Mouse (Mus musculus) spleen, adult 2 months (tissue): ENCODE results near the gene Nos3. TPM values are rescaled to one million over a fixed set of nuclear protein-coding genes. Genes with fewer than 3 reads are reported as not detected.

Experiments
- DNase-seq, 2 experiments: peaks; one replicate each; pipeline versions ENCODE4 v3.0.0 to v3.0.0-alpha.2; 2012 to 2021; ENCODE audit warnings: low spot score in 2 of 2, low read depth in 1 of 2
- H3K27ac ChIP-seq: fragments of 200-500 bp; 2 replicates; pipeline ENCODE4 v1.5.1; 2012; ENCODE audit warnings: low read length, inconsistent platforms; ENCODE audit not compliant: insufficient read depth
- H3K27me3 ChIP-seq: fragments of 200-500 bp; 2 replicates; pipeline ENCODE4 v1.6.1; 2012; ENCODE audit warnings: mild to moderate bottlenecking, moderate library complexity, low read length, inconsistent platforms; ENCODE audit not compliant: control insufficient read depth, insufficient read depth
- H3K36me3 ChIP-seq: fragments of 200-500 bp; 2 replicates; pipeline ENCODE4 v1.6.1; 2012; ENCODE audit warnings: mild to moderate bottlenecking, low read length, inconsistent platforms; ENCODE audit not compliant: control insufficient read depth, insufficient read depth
- H3K4me1 ChIP-seq: fragments of 200-500 bp; 2 replicates; pipeline ENCODE4 v1.6.1; 2011; ENCODE audit warnings: inconsistent platforms; ENCODE audit not compliant: control insufficient read depth, insufficient read depth, insufficient read length
- H3K4me3 ChIP-seq: fragments of 200-500 bp; 2 replicates; pipeline ENCODE4 v1.5.1; 2011; ENCODE audit warnings: mild to moderate bottlenecking, inconsistent platforms; ENCODE audit not compliant: insufficient read depth, insufficient read length; ENCODE audit errors: extremely low read depth
- CTCF ChIP-seq: fragments of 200-500 bp; IDR thresholded peaks from 2 replicates; pipeline ENCODE4 v1.5.1; 2011; ENCODE audit warnings: mild to moderate bottlenecking, inconsistent platforms; ENCODE audit not compliant: insufficient read depth, insufficient read length, insufficient replicate concordance; ENCODE audit errors: extremely low read depth
- POLR2A ChIP-seq: fragments of 200-500 bp; IDR thresholded peaks from 2 replicates; pipeline ENCODE4 v1.6.1; 2011; ENCODE audit warnings: low read depth, low read length, inconsistent platforms
- WGBS: fragments of 180-500 bp; shearing (Covaris S2); methylation state at CpG from one replicate; pipeline ENCODE4 v1.1.7; 2018; 5-methylcytosine and 5-hydroxymethylcytosine counted together
- polyA plus RNA-seq: library from polyadenylated mRNA; depleted of rRNA; stranded (reverse); fragments of >200 nt; gene quantifications from 2 replicates; pipeline ENCODE4 v1.2.3, GENCODE M21; 2012

The Nos3 gene
- polyA plus RNA-seq, 1 experiment: 8.4 TPM

- WGBS: 92% methylated on average over 5 of the region's 5 CpGs
- TF ChIP-seq POLR2A: no peak
- TF ChIP-seq CTCF: no peak
These were observed 9.2 kb downstream of the Nos3 start for GRCm38 (mm10) chr5:24373807-24374206.

GRCm38 (mm10) chr5:24374216-24374615, 9.6 kb downstream of the Nos3 start:
- no peaks in the 10 kb centered on the region for H3K4me1 ChIP-seq
- TF ChIP-seq POLR2A (no peak), CTCF (no peak)
- WGBS: 49% methylated on average over 6 of the region's 6 CpGs
- no peaks in the 10 kb centered on the region for H3K36me3 ChIP-seq
- no peak overlapping the region for H3K27ac ChIP-seq
- no peak overlapping the region for H3K4me3 ChIP-seq
- no peak for DNase-seq
- no peaks in the 10 kb centered on the region for H3K27me3 ChIP-seq

More at GRCm38 (mm10) chr5:24373807-24374206, 9.2 kb downstream of the Nos3 start:
- Histone ChIP-seq H3K27me3 (no peaks in the 10 kb centered on the region), H3K36me3 (no peaks in the 10 kb centered on the region), H3K27ac (no peak overlapping the region), H3K4me1 (no peaks in the 10 kb centered on the region), H3K4me3 (no peak overlapping the region)
- no peak for DNase-seq

GRCm38 (mm10) chr5:24374666-24375328, 10.2 kb downstream of the Nos3 start:
- no peak for TF ChIP-seq POLR2A
- TF ChIP-seq CTCF: no peak
- DNase-seq: no peak
- Histone ChIP-seq H3K4me1 (no peaks in the 10 kb centered on the region), H3K27me3 (no peaks in the 10 kb centered on the region), H3K36me3 (no peaks in the 10 kb centered on the region), H3K27ac (no peak overlapping the region), H3K4me3 (no peak overlapping the region)
- 75% methylated on average over 7 of the region's 7 CpGs for WGBS

GRCm38 (mm10) chr5:24378700-24379099, 14.1 kb downstream of the Nos3 start:
- 84% methylated on average over 2 of the region's 2 CpGs for WGBS
- H3K4me3 ChIP-seq: no peak overlapping the region
- no peak for TF ChIP-seq POLR2A
- no peak for TF ChIP-seq CTCF
- H3K36me3 ChIP-seq: no peaks in the 10 kb centered on the region
- no peaks in the 10 kb centered on the region for H3K4me1 ChIP-seq
- DNase-seq: no peak
- H3K27me3 ChIP-seq: no peaks in the 10 kb centered on the region
- no peak overlapping the region for H3K27ac ChIP-seq

GRCm38 (mm10) chr5:24379501-24379900, 14.9 kb downstream of the Nos3 start:
- no peak for DNase-seq
- TF ChIP-seq POLR2A: no peak
- no peak for TF ChIP-seq CTCF
- Histone ChIP-seq H3K27me3 (no peaks in the 10 kb centered on the region), H3K4me3 (no peak overlapping the region), H3K27ac (no peak overlapping the region), H3K36me3 (no peaks in the 10 kb centered on the region), H3K4me1 (no peaks in the 10 kb centered on the region; the same call in 1 of the 2 replicates)
- WGBS: 89% methylated on average over 4 of the region's 4 CpGs

- TF ChIP-seq POLR2A (no peak), CTCF (no peak)
- H3K27me3 ChIP-seq: no peaks in the 10 kb centered on the region
- H3K4me3 ChIP-seq: no peak overlapping the region
- DNase-seq: no peak
- H3K36me3 ChIP-seq: no peaks in the 10 kb centered on the region
- 81% methylated on average over 4 of the region's 4 CpGs for WGBS
- no peaks in the 10 kb centered on the region; the same call in 1 of the 2 replicates for H3K4me1 ChIP-seq
- no peak overlapping the region for H3K27ac ChIP-seq
These were observed 15.9 kb downstream of the Nos3 start for GRCm38 (mm10) chr5:24380499-24380898.

- Histone ChIP-seq H3K36me3 (no peaks in the 10 kb centered on the region), H3K27ac (no peak overlapping the region), H3K4me1 (no peaks in the 10 kb centered on the region; the same call in 1 of the 2 replicates), H3K27me3 (no peaks in the 10 kb centered on the region), H3K4me3 (no peak overlapping the region)
- WGBS: 88% methylated on average over 6 of the region's 6 CpGs
- no peak for DNase-seq
- TF ChIP-seq CTCF (no peak), POLR2A (no peak)
These were observed 16.9 kb downstream of the Nos3 start for GRCm38 (mm10) chr5:24381486-24381885.
